Mouse (Mus musculus) C2C12 (cell line): ENCODE measurements around the gene Cdh18.

Source experiments
- CTCF ChIP-seq: IDR thresholded peaks from one replicate; pipeline ENCODE4 v1.5.1; 2011; ENCODE audit not compliant: control insufficient read depth, insufficient read depth, insufficient read length
- MAX ChIP-seq: IDR thresholded peaks from one replicate; pipeline ENCODE4 v1.6.1; 2011; ENCODE audit warnings: mild to moderate bottlenecking, control low read depth
- MYOD1 ChIP-seq: IDR thresholded peaks from one replicate; pipeline ENCODE4 v1.6.1; 2011; ENCODE audit warnings: low read depth; ENCODE audit not compliant: control insufficient read depth, insufficient read length
- USF1 ChIP-seq: IDR thresholded peaks from one replicate; pipeline ENCODE4 v1.6.1; 2011; ENCODE audit warnings: low read depth, mild to moderate bottlenecking, control low read depth, moderate library complexity

- TF ChIP-seq USF1 (no peak), MAX (no peak), CTCF (no peak), MYOD1 (no peak)
Observed at GRCm38 (mm10) chr15:22535828-22536227, 13.0 kb upstream of the Cdh18 start.
